Mouse (Mus musculus): Measurements from ENCODE around the gene Stxbp2.

The Stxbp2 gene

DNA sequence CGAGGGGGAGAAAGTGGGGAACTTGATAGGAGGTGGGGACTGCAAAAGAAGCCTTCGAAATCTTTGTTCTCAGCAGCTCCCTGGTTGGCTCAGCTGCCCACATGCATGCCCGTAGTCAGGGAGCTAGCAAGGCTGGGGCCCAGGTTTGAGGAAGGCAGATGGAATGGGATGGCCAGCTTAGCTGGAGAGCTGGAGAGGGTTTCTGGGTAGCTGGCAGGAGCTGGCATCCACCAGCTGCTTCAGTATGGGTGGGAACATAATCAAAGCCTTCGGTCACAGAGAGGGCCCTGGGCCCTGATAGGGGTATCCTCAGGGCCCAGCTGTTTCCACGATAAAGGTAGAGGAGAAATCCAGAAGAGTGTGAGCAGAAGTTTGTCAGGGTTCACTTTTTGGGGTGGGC, 51.7 kb downstream of the Stxbp2 start:
- DNase-seq (ENCODE audit: low spot score): no peak

DNA sequence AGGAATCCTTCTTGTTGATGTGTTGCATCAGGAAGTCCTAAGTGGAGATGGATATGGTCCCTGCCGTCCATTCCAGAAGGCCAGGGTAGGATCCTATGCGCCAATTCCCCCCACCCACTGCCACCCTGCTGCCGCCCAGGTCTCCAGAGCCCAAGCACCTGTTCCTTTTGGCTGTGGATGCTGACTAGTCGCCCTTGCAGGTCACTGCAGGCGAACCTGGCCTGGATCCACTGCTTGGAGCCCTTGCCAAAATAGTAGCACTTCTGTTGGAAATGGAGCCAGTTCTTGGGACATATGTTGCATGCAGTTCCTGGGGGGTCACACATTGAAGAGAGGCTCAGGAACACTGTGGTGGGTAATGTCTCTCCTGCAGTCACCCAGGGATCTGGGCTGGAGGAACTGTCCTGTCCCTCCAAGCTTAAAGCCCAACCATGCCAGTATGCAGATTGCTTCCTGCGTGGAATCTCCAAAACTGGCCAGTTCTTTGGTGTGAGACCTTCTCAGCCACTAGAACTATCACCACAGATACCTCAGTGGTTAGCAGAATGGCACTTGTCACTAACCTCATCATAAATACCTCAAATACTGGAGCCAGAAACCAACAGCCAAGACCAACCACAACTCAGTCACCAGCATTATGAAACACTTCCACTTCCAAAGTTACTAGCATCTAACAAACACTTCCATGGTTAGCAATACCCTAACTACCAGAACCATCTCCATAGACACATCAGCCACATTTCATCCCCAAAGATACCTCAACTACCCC, 52.8 kb downstream of the Stxbp2 start:
- no peak for DNase-seq (ENCODE audit: low spot score)

DNA sequence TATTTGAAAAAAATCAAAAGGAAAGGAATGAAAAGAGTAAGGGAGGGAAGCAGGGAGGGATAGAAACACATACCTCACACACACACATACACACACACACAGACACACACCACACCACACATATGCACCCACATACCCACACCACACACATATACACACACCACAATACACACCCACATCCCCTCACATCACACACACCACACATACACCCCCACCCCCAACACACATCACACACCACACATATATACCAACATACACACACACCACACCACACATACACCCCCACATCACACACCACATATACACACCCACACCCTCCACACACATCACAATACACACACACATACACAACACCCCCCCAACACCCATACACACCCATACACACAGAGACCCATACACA, 53.8 kb downstream of the Stxbp2 start:
- DNase-seq (ENCODE audit: low spot score): no peak

DNA sequence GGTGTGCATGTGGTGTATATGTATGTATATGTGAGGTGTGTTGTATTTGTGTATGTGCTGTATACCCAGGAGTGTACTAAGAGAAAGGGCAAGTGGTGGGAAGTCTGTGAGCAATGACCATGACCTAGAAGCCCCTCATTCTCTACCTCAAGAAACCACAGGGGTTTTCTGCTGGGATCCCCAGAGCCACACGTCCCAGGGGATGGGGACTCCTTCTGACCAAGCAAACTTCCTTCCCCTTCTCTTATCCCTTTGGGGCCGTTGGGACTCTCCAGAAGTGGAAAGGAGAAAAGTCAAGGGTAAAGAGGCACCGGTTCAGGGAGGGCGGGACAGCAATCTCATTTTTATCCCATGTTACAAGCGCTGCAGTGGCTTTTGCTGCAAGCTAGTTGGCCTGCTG, 54.7 kb downstream of the Stxbp2 start:
- DNase-seq (ENCODE audit: low spot score): no peak

DNA sequence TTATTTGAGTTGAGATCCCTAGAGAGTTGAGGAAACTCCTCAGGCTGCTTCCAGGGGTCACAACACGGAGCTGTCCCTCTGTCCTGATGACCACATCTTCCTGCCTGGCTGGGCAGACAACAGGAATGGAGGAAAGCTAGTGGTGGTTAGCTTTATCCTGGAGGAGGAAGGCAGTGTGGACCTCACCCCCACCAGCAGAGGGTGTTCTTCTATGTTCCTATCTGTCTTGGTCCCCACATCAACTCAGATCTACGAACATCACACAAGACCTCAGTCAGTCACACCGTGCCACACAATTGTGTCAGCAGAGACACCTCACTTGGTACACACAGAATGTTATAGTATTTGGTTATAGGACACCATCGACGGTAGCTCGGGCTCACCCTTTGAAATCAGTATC, 56.8 kb downstream of the Stxbp2 start:
- no peak for DNase-seq (ENCODE audit: low spot score)

DNA sequence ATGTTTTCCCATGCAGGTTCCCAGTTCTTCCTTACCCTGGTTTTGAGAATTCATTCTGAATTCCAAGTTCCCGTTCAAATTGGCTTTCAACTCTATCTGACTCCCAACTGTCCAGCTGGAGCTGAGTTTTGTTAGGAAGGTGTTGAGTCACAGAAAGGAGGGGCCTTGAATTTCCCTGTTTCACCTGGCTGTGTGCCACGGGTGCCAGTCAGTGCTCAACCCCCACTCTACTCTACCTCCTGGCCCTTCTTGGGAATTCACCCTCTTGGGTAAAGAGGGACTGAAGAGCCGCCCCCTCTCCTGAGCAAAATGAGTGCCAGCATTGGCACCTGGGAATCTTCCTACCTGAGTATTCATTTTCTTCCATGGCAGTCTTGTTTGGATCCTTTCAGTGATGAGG, 60.0 kb downstream of the Stxbp2 start:
- DNase-seq (ENCODE audit: low spot score): no peak

Measured in c-Kit-positive CD71-positive TER-119-positive erythroid progenitor cells, embryonic 14.5 days (primary cell).